In genomic region chr5:149815879-149816278, GRCm38 (mm10) we compare ENCODE assay signal across 9 mouse cellular contexts.
DNase-seq lines count a peak whose midpoint lies in the region; ATAC-seq and TF ChIP-seq lines count a peak whose summit lies in the region.
"Had no signal": no experiment of that assay in that cellular context is flagged by ENCODE, and none has a peak within 500 bp of the region (broad histone marks: within the 10 kb centered on the region; RNA-seq: fewer than 3 reads in every experiment).

No protein-coding gene starts in this region.

- H3K27me3 ChIP-seq in kidney, embryonic 14.5 days (ENCODE audit: control insufficient read depth, insufficient read depth, low read length) = no peaks in the 10 kb centered on the region
- no peaks in the 10 kb centered on the region for H3K27me3 ChIP-seq in forebrain, embryonic 15.5 days

- H3K36me3 ChIP-seq in kidney, embryonic 14.5 days (ENCODE audit: control insufficient read depth, insufficient read depth, low read length) = no peaks in the 10 kb centered on the region
- no peaks in the 10 kb centered on the region for H3K36me3 ChIP-seq in forebrain, embryonic 15.5 days

- 37% methylated on average over 3 of the region's 3 CpGs for WGBS in kidney, embryonic 14.5 days
- WGBS in bone marrow, adult 2 months = 33% methylated on average over 3 of the region's 3 CpGs
- 37% methylated on average over 3 of the region's 3 CpGs for WGBS in forebrain, embryonic 15.5 days

- no peak for TF ChIP-seq POLR2A in bone marrow, adult 2 months (IDR thresholded peaks at IDR 0.05; ENCODE audit: borderline replicate concordance, control insufficient read depth, low read depth, low read length)

- no peak overlapping the region for H3K27ac ChIP-seq in kidney, embryonic 14.5 days (ENCODE audit: low read depth, low read length)
- no peak overlapping the region for H3K27ac ChIP-seq in bone marrow, adult 2 months (ENCODE audit: control insufficient read depth, insufficient read depth, low read depth, low read length, poor library complexity)
- no peak overlapping the region for H3K27ac ChIP-seq in forebrain, embryonic 15.5 days (replicated peaks)

- no peak for ATAC-seq in kidney, embryonic 14.5 days (ENCODE audit: low FRiP score, low TSS enrichment)
- 0 out of 2 replicates have a peak, but pooled peaks have one; percentile 58 for ATAC-seq in forebrain, embryonic 15.5 days (replicated peaks)

- 0 out of 2 replicates have a peak, but pooled peaks cover 6% of the 10 kb centered on the region for H3K4me1 ChIP-seq in kidney, embryonic 14.5 days (ENCODE audit: control insufficient read depth, insufficient read depth, low read length)
- H3K4me1 ChIP-seq in bone marrow, adult 2 months (ENCODE audit: control insufficient read depth, insufficient read depth, low read length) = no peaks in the 10 kb centered on the region
- H3K4me1 ChIP-seq in forebrain, embryonic 15.5 days = no peaks in the 10 kb centered on the region

- no peak overlapping the region for H3K4me2 ChIP-seq in kidney, embryonic 14.5 days (replicated peaks; ENCODE audit: low read depth, low read length)
- H3K4me2 ChIP-seq in forebrain, embryonic 15.5 days (replicated peaks) = no peak overlapping the region

- no peak overlapping the region for H3K4me3 ChIP-seq in kidney, embryonic 14.5 days (ENCODE audit: low read length)
- no peak overlapping the region for H3K4me3 ChIP-seq in bone marrow, adult 2 months (replicated peaks; ENCODE audit: control insufficient read depth, low read depth, low read length)
- H3K4me3 ChIP-seq in forebrain, embryonic 15.5 days = no peak overlapping the region
- H3K4me3 ChIP-seq: erythroblast, embryonic 14.5 days had no signal

- DNase-seq in kidney, adult 18-20 months = peak; percentile 37
- peak; percentile 75 for DNase-seq in ES-CJ7 (ENCODE audit: low read depth, low spot score)
- peak; percentile 81 to 82 for DNase-seq in kidney, postnatal 4 days
- peak; percentile 65 for DNase-seq in mesoderm, embryonic 11.5 days (ENCODE audit: low read depth, low spot score)
- peak; percentile 26 to 33 for DNase-seq in thymus, postnatal 36 days

- no peaks in the 10 kb centered on the region for H3K9me3 ChIP-seq in kidney, embryonic 14.5 days (ENCODE audit: control insufficient read depth, low read length)
- no peaks in the 10 kb centered on the region for H3K9me3 ChIP-seq in forebrain, embryonic 15.5 days

- no peak overlapping the region for H3K9ac ChIP-seq in kidney, embryonic 14.5 days (ENCODE audit: low read depth, low read length)
- H3K9ac ChIP-seq in forebrain, embryonic 15.5 days (replicated peaks) = no peak overlapping the region

- TF ChIP-seq CTCF in bone marrow, adult 2 months (IDR thresholded peaks at IDR 0.05; ENCODE audit: control insufficient read depth, insufficient read depth, low read length) = peak; percentile 73

Comparison
In these comparisons a context has a peak if more than half of its experiments do, and no peak if none do; other contexts are left out.
1. DNase-seq: peak in every context shown above with its lines; median percentile 82 in kidney, postnatal 4 days; 75 in ES-CJ7; 65 in mesoderm, embryonic 11.5 days; 37 in kidney, adult 18-20 months; 30 in thymus, postnatal 36 days.